Mouse (Mus musculus) embryonic facial prominence, embryonic 15.5 days (tissue): ENCODE measurements around the gene Pno1. TPM values are rescaled to one million over a fixed set of nuclear protein-coding genes. Genes with fewer than 3 reads are reported as not detected.

Source experiments
- ATAC-seq: fragments of 200-750 bp; cut with Nextera tagmentation; 2 replicates; pipeline ENCODE4 v1.8.0; 2017; ENCODE audit warnings: low read depth, moderate TSS enrichment; ENCODE audit not compliant: insufficient number of reproducible peaks, low FRiP score, low TSS enrichment
- H3K27ac ChIP-seq: fragments of 300-500 bp; sonication (generic); replicated peaks from 2 replicates; pipeline ENCODE4 v1.5.1; 2015; ENCODE audit warnings: mild to moderate bottlenecking, inconsistent platforms
- H3K27me3 ChIP-seq: fragments of 300-500 bp; sonication (generic); 2 replicates; pipeline ENCODE4 v1.6.1; 2015; ENCODE audit warnings: inconsistent platforms
- H3K36me3 ChIP-seq: fragments of 300-500 bp; sonication (generic); 2 replicates; pipeline ENCODE4 v1.6.1; 2015; ENCODE audit warnings: mild to moderate bottlenecking, inconsistent platforms
- H3K4me1 ChIP-seq: fragments of 300-500 bp; sonication (generic); 2 replicates; pipeline ENCODE4 v1.6.1; 2015; ENCODE audit warnings: inconsistent platforms
- H3K4me2 ChIP-seq: fragments of 300-500 bp; sonication (generic); replicated peaks from 2 replicates; pipeline ENCODE4 v1.6.1; 2015; ENCODE audit warnings: mild to moderate bottlenecking, inconsistent platforms
- H3K4me3 ChIP-seq: fragments of 300-500 bp; sonication (generic); replicated peaks from 2 replicates; pipeline ENCODE4 v1.5.1; 2015; ENCODE audit warnings: mild to moderate bottlenecking, inconsistent platforms
- H3K9ac ChIP-seq: fragments of 300-500 bp; sonication (generic); 2 replicates; pipeline ENCODE4 v1.6.1; 2015; ENCODE audit warnings: inconsistent platforms
- H3K9me3 ChIP-seq: fragments of 300-500 bp; sonication (generic); replicated peaks from 2 replicates; pipeline ENCODE4 v1.6.1; 2016; ENCODE audit warnings: inconsistent platforms
- WGBS: fragments of 180-500 bp; shearing (Covaris S2); methylation state at CpG from one replicate; pipeline ENCODE4 v1.1.7; 2015; 5-methylcytosine and 5-hydroxymethylcytosine counted together
- polyA plus RNA-seq: library from polyadenylated mRNA; unstranded; fragments of >200 nt; fragmentation: Nextera tagmentation; extraction: Ambion mirVana; gene quantifications from 2 replicates; pipeline ENCODE4 v1.2.1, GENCODE M21; 2015

Pno1 gene
- polyA plus RNA-seq, 1 experiment from 2014 or later = 62.4 TPM

- Histone ChIP-seq H3K4me3 (peak overlapping the region; percentile 81), H3K9me3 (no peaks in the 10 kb centered on the region), H3K4me1 (peaks cover 20% of the 10 kb centered on the region), H3K9ac (peak overlapping the region; percentile 90), H3K27me3 (no peaks in the 10 kb centered on the region), H3K27ac (peak overlapping the region; percentile 91), H3K36me3 (peaks cover 14% of the 10 kb centered on the region; the same call in 1 of the 2 replicates), H3K4me2 (peak overlapping the region; percentile 70)
- 1% methylated on average over 10 of the region's 10 CpGs for WGBS
- no peak for ATAC-seq
These were observed 750 bp upstream of the Pno1 start for GRCm38 (mm10) chr11:17212141-17212495.

DNA sequence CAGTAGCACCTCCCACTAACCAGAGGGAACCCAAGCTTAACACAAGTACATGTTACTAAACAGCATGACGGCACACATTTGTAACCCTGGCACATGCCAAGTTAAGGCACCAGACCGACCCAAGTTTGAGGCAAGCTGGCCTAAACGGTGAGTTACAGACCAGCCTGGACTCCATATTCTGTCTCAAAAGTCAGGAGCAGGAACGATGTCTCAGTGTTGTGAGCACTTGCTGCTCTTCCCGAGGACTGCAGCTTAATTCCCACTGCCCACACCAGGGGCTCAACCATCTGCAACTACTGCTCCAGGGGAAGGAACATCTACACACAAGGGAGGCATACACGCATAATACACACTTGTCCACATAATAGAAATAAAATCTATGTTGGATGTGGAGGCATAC lies 8.9 kb downstream of the Pno1 start:
- WGBS = 90% methylated on average over 6 of the region's 6 CpGs
- no peak overlapping the region for H3K27ac ChIP-seq
- no peak overlapping the region for H3K4me3 ChIP-seq
- H3K36me3 ChIP-seq = peaks cover 32% of the 10 kb centered on the region
- H3K27me3 ChIP-seq = no peaks in the 10 kb centered on the region
- H3K9ac ChIP-seq = no peak overlapping the region
- no peaks in the 10 kb centered on the region for H3K9me3 ChIP-seq
- no peak for ATAC-seq
- no peaks in the 10 kb centered on the region for H3K4me1 ChIP-seq
- H3K4me2 ChIP-seq = no peak overlapping the region

DNA sequence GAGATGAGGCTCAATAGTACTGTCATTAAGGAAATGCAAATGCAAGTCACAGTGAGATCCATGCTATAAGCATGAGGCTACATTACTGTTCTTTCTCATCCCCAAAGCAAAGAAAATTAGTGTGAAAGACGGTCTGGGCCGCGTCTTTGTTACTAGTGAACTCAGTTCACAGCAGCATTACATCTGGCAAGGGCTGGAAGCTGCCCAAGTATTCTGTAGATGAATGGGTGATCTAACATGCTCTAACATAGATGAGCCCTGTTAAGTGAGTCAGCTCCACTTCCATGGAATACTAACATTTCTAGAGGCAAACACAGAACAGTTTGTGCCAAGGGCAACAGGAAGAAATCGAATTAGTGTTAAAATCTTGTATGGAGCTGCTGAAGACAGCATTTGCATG lies 10.4 kb downstream of the Pno1 start:
- Histone ChIP-seq H3K36me3 (peaks cover 43% of the 10 kb centered on the region), H3K27ac (no peak overlapping the region), H3K27me3 (no peaks in the 10 kb centered on the region), H3K4me2 (no peak overlapping the region), H3K4me3 (no peak overlapping the region), H3K4me1 (no peaks in the 10 kb centered on the region), H3K9ac (no peak overlapping the region), H3K9me3 (no peaks in the 10 kb centered on the region)
- 84% methylated on average over 4 of the region's 4 CpGs for WGBS
- ATAC-seq = no peak

DNA sequence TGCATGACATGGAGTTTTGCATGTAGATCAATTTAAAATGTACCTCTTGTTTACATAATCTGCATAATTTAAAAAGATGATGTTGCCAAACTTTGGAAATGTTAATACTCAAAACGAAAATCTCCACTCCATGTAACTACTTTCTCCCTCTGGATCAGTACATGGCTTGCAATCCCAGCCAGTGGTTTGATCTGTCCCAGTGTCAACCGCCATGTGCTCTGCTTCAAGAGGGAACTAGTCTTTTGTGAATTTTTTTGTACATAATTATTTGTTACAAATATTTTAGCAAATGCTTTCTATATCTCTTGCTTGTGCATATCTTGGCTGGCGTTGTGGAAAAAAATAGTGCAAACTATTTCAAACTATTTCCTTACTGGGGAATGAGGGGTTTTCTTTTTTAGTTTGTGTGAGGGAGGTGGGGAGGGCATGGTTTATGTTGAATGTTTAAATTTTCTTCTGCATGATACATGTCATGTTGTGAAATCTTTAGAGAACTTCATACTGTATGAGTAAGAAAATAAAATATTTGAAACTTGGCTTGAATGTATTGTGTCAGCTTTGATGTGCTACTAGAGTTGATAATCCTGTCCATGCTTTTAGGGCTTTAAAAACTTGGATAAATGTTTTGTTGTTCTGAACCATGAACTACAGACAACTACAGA lies 11.4 kb downstream of the Pno1 start:
- Histone ChIP-seq H3K4me3 (no peak overlapping the region), H3K27me3 (no peaks in the 10 kb centered on the region), H3K9ac (no peak overlapping the region), H3K4me1 (no peaks in the 10 kb centered on the region), H3K9me3 (no peaks in the 10 kb centered on the region), H3K27ac (no peak overlapping the region), H3K4me2 (no peak overlapping the region), H3K36me3 (peaks cover 52% of the 10 kb centered on the region)
- no peak for ATAC-seq
- 89% methylated on average over 3 of the region's 3 CpGs for WGBS

GRCm38 (mm10) chr11:17199170-17199569 lies 12.2 kb downstream of the Pno1 start:
- no peak overlapping the region for H3K9ac ChIP-seq
- no peaks in the 10 kb centered on the region for H3K9me3 ChIP-seq
- no peak for ATAC-seq
- no peaks in the 10 kb centered on the region for H3K27me3 ChIP-seq
- H3K4me1 ChIP-seq = no peaks in the 10 kb centered on the region
- WGBS = 91% methylated on average over 5 of the region's 5 CpGs
- peaks cover 59% of the 10 kb centered on the region for H3K36me3 ChIP-seq
- H3K27ac ChIP-seq = no peak overlapping the region
- H3K4me2 ChIP-seq = no peak overlapping the region
- no peak overlapping the region for H3K4me3 ChIP-seq

DNA sequence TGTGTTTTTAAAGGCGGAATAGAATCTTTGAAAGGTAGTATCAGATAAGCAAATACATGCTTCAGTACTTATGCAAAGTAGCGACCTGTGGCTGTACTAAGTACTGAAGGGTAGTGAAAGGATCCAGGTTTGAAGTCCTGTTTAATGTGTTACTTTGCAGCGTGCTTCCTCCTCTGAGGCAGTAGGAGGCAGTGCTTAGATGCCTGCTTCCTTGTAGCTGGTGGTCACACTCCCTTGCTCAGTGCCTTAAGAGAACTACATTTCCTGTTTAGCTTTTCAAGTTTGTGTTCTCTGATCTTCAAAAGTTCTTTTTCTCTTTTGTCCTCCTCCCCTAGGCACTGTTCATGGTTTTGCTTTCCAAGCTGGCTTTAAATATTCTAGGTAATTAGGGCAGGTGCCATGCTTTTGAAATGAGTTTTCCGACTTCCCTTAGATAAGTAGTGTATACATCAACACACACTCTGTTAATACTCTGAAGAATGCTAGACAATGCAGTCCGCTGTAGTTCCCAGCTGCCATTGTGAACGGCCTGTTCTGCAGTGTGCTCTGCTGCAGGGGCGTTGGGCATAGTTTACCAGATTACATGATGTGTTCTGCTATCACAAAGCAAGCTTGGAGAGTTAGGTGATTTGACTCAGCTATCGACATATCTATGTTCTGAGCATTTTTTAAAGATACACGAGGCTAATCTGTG lies 19.1 kb downstream of the Pno1 start:
- Histone ChIP-seq H3K27ac (no peak overlapping the region), H3K4me2 (no peak overlapping the region), H3K27me3 (no peaks in the 10 kb centered on the region), H3K9me3 (no peaks in the 10 kb centered on the region), H3K36me3 (peaks cover 34% of the 10 kb centered on the region), H3K4me1 (no peaks in the 10 kb centered on the region), H3K4me3 (no peak overlapping the region), H3K9ac (no peak overlapping the region)
- ATAC-seq = no peak; the same call in 1 of the 2 replicates
- 70% methylated on average over 9 of the region's 9 CpGs for WGBS

DNA sequence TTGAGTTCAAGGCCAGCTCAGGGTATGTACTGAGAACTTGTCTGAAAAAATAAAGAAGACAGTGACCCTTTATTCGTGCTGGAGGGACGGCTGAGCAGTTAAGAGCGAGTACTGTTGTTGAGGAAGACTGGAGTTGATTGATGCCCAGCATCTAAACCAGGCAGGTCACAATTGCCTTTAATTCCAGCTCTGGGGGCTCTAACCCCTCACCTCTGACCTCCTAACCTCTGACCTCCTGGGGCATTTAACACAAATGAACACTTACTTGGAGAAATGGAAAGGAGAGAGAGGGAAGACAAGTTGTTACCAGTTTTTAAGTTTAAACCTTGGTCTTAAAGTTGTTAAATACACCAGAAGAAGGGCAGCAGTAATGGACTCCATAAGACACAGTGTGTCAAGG lies 22.6 kb downstream of the Pno1 start:
- ATAC-seq = no peak
- Histone ChIP-seq H3K9ac (no peak overlapping the region), H3K4me2 (no peak overlapping the region), H3K9me3 (no peaks in the 10 kb centered on the region), H3K27me3 (no peaks in the 10 kb centered on the region), H3K4me1 (no peaks in the 10 kb centered on the region), H3K27ac (no peak overlapping the region), H3K4me3 (no peak overlapping the region), H3K36me3 (peaks cover 4% of the 10 kb centered on the region; the same call in 1 of the 2 replicates)
- 44% methylated on average over 3 of the region's 3 CpGs for WGBS

- Histone ChIP-seq H3K4me3 (no peak overlapping the region), H3K9me3 (no peaks in the 10 kb centered on the region), H3K36me3 (peaks cover 4% of the 10 kb centered on the region; the same call in 1 of the 2 replicates), H3K27me3 (no peaks in the 10 kb centered on the region), H3K4me1 (no peaks in the 10 kb centered on the region), H3K9ac (no peak overlapping the region), H3K4me2 (no peak overlapping the region), H3K27ac (no peak overlapping the region)
- WGBS = 73% methylated on average over 3 of the region's 3 CpGs
- no peak for ATAC-seq
These were observed 23.7 kb downstream of the Pno1 start for GRCm38 (mm10) chr11:17187649-17188048.

- 77% methylated on average over 2 of the region's 2 CpGs for WGBS
- Histone ChIP-seq H3K4me1 (no peaks in the 10 kb centered on the region), H3K9me3 (no peaks in the 10 kb centered on the region), H3K27me3 (no peaks in the 10 kb centered on the region), H3K9ac (no peak overlapping the region), H3K4me2 (no peak overlapping the region), H3K4me3 (no peak overlapping the region), H3K27ac (no peak overlapping the region), H3K36me3 (no peaks in the 10 kb centered on the region)
- ATAC-seq = no peak
These were observed 28.2 kb downstream of the Pno1 start for GRCm38 (mm10) chr11:17183165-17183564.

- no peaks in the 10 kb centered on the region for H3K36me3 ChIP-seq
- no peaks in the 10 kb centered on the region for H3K27me3 ChIP-seq
- WGBS = 64% methylated on average over 3 of the region's 3 CpGs
- ATAC-seq = no peak
- H3K4me2 ChIP-seq = no peak within 1 kb of the TSS
- no peak within 1 kb of the TSS for H3K4me3 ChIP-seq
- no peak within 1 kb of the TSS for H3K9ac ChIP-seq
- H3K27ac ChIP-seq = no peak within 1 kb of the TSS
- no peaks in the 10 kb centered on the region for H3K9me3 ChIP-seq
- no peaks in the 10 kb centered on the region for H3K4me1 ChIP-seq
These were observed 29.6 kb downstream of the Pno1 start, which contains the start of gene Wdr92 for GRCm38 (mm10) chr11:17181807-17182206. Gene Wdr92, plus strand, starts transcription at chr11:17182107.

- no peak for ATAC-seq
- no peaks in the 10 kb centered on the region for H3K4me1 ChIP-seq
These were observed 30.6 kb downstream of the Pno1 start for GRCm38 (mm10) chr11:17180753-17181152.

DNA sequence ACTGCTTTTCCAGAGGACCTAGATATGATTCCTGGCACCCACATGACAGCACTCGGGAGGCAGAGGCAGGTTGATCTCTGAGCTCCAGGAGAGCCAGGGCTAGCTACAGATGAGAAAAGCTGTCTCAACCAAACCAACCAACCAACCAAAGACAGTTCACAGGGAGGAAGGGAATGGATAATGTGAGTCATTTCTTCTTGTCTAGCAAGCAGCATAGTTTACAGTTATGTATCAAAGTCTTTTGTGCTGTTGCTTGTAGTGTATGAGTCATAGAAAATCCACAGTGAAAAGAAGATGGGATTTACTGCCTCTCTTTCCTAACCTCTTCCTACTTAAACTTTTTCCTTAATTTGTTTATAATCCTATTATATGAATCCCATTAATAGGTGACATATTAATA lies 34.7 kb downstream of the Pno1 start:
- Histone ChIP-seq H3K4me1 (no peaks in the 10 kb centered on the region), H3K9ac (no peak overlapping the region), H3K4me3 (no peak overlapping the region), H3K27ac (no peak overlapping the region), H3K9me3 (no peaks in the 10 kb centered on the region), H3K36me3 (peaks cover 13% of the 10 kb centered on the region; the same call in 1 of the 2 replicates), H3K4me2 (no peak overlapping the region), H3K27me3 (no peaks in the 10 kb centered on the region)
- ATAC-seq = no peak
- 96% methylated on average over 1 of the region's 1 CpGs for WGBS

More at GRCm38 (mm10) chr11:17180753-17181152, 30.6 kb downstream of the Pno1 start:
- H3K27ac ChIP-seq = no peak overlapping the region
- H3K9me3 ChIP-seq = no peaks in the 10 kb centered on the region
- H3K9ac ChIP-seq = no peak overlapping the region
- 79% methylated on average over 3 of the region's 3 CpGs for WGBS
- no peaks in the 10 kb centered on the region for H3K27me3 ChIP-seq
- no peak overlapping the region for H3K4me3 ChIP-seq
- H3K36me3 ChIP-seq = no peaks in the 10 kb centered on the region
- H3K4me2 ChIP-seq = no peak overlapping the region
